Mouse (Mus musculus): ENCODE measurements at regions not wholly inside any gene's neighbourhood (a gene's known extent, or its start where the extent isn't known, plus 50 kb on each side); places are given as distances from the start of the nearest gene placed in this dataset.

- H3K36me3 ChIP-seq, result no peaks in the 10 kb centered on the region
- no peak for DNase-seq (ENCODE audit: low spot score)
- no peaks in the 10 kb centered on the region; the same call in 1 of the 2 replicates for H3K9me3 ChIP-seq
- 78% methylated on average over 1 of the region's 1 CpGs for WGBS
- H3K4me1 ChIP-seq, result no peaks in the 10 kb centered on the region
- H3K27me3 ChIP-seq (ENCODE audit: insufficient read depth, poor library complexity, severe bottlenecking), result no peaks in the 10 kb centered on the region
- H3K27ac ChIP-seq, result no peak overlapping the region
- no peak overlapping the region for H3K4me3 ChIP-seq
Measured at GRCm38 (mm10) chr1:16779791-16780190, 686.7 kb upstream of the 4930444P10Rik start.

DNA sequence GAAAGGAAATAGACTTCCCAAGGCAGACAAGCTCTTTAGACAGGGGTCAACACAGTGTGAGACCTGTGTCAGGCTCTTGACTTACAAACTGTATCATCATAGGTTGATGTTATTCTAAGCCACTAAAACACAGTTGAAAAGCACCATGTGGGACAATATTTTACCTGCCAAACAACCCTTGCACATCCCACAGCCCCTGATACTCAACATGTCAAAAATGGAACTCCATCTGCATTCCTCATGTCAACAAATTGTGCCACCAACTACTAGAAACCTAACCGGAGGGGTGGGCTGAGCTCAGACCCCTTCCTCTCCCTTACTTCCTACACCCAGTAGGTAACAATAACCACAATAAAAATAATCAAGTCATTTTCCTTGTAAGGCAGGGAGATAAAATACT is 667.8 kb upstream of the 4930444P10Rik start:
- H3K4me3 ChIP-seq, result no peak overlapping the region
- H3K27ac ChIP-seq, result no peak overlapping the region
- 76% methylated on average over 1 of the region's 1 CpGs for WGBS
- H3K27me3 ChIP-seq (ENCODE audit: insufficient read depth, poor library complexity, severe bottlenecking), result no peaks in the 10 kb centered on the region
- H3K4me1 ChIP-seq, result no peaks in the 10 kb centered on the region
- DNase-seq (ENCODE audit: low spot score), result no peak
- H3K9me3 ChIP-seq, result no peaks in the 10 kb centered on the region
- no peaks in the 10 kb centered on the region for H3K36me3 ChIP-seq

Measured in heart, embryonic 10.5 days (tissue).